Mouse (Mus musculus): ENCODE data around the gene Dnah1. TPM values are rescaled to one million over a fixed set of nuclear protein-coding genes. Genes with fewer than 3 reads are reported as not detected.

Gene Dnah1
- polyA plus RNA-seq, 1 experiment = 2.3 TPM

- no peak for DNase-seq (ENCODE audit: low spot score)
Measured at GRCm38 (mm10) chr14:31233996-31234591, 89.6 kb downstream of the Dnah1 start.

GRCm38 (mm10) chr14:31233070-31233995, 90.4 kb downstream of the Dnah1 start:
- DNase-seq (ENCODE audit: low spot score) = no peak

GRCm38 (mm10) chr14:31232404-31233069, 91.2 kb downstream of the Dnah1 start:
- DNase-seq (ENCODE audit: low spot score) = no peak

GRCm38 (mm10) chr14:31230442-31230841, 93.3 kb downstream of the Dnah1 start:
- DNase-seq (ENCODE audit: low spot score) = no peak

- DNase-seq (ENCODE audit: low spot score) = no peak
Measured at GRCm38 (mm10) chr14:31228234-31228633, 95.5 kb downstream of the Dnah1 start.

GRCm38 (mm10) chr14:31226978-31227377, 96.7 kb downstream of the Dnah1 start:
- DNase-seq (ENCODE audit: low spot score) = no peak

- DNase-seq (ENCODE audit: low spot score) = no peak
Measured at GRCm38 (mm10) chr14:31217666-31218065, 106.0 kb downstream of the Dnah1 start, which contains the start of gene Sema3g. Gene Sema3g (plus strand): TSS chr14:31217860.

GRCm38 (mm10) chr14:31216846-31217245, 106.8 kb downstream of the Dnah1 start, which contains the start of gene Nisch:
Gene Nisch (minus strand): TSS chr14:31216946.
- DNase-seq (ENCODE audit: low spot score) = no peak

GRCm38 (mm10) chr14:31215157-31216002, 108.3 kb downstream of the Dnah1 start:
- DNase-seq (ENCODE audit: low spot score) = no peak

GRCm38 (mm10) chr14:31214684-31215083, 109.0 kb downstream of the Dnah1 start:
- no peak for DNase-seq (ENCODE audit: low spot score)

GRCm38 (mm10) chr14:31213868-31214267, 109.8 kb downstream of the Dnah1 start:
- no peak for DNase-seq (ENCODE audit: low spot score)

- no peak for DNase-seq (ENCODE audit: low spot score)
Measured at GRCm38 (mm10) chr14:31212499-31212898, 111.2 kb downstream of the Dnah1 start.

GRCm38 (mm10) chr14:31211854-31212253, 111.8 kb downstream of the Dnah1 start:
- no peak for DNase-seq (ENCODE audit: low spot score)

Other genes starting within 250 kb of the Dnah1 start
- 28.1 and 42.8 TPM in 2 replicates for gene Smim4, start 194.9 kb downstream of the Dnah1 start, polyA plus RNA-seq (2012; rRNA removed)
- gene Nt5dc2, start 192.8 kb downstream of the Dnah1 start, polyA plus RNA-seq (2012; rRNA removed) = 8.0 and 8.1 TPM in 2 replicates
- 85.3 and 90.2 TPM in 2 replicates for gene Stab1, start 155.3 kb downstream of the Dnah1 start, polyA plus RNA-seq (2012; rRNA removed)
- 3.0 and 3.5 TPM in 2 replicates for gene Tnnc1, start 115.6 kb downstream of the Dnah1 start, polyA plus RNA-seq (2012; rRNA removed)
- gene Nisch, start 107.0 kb downstream of the Dnah1 start, polyA plus RNA-seq (2012; rRNA removed) = 211 and 293 TPM in 2 replicates
- 3.6 and 5.9 TPM in 2 replicates for gene Sema3g, start 106.0 kb downstream of the Dnah1 start, polyA plus RNA-seq (2012; rRNA removed)
- 8.9 and 9.0 TPM in 2 replicates for gene Phf7, start 72.6 kb downstream of the Dnah1 start, polyA plus RNA-seq (2012; rRNA removed)
- gene Bap1, start 72.4 kb downstream of the Dnah1 start, polyA plus RNA-seq (2012; rRNA removed) = 41.8 and 43.2 TPM in 2 replicates
- 29.0 and 34.9 TPM in 2 replicates for gene Capn7, start 12.7 kb upstream of the Dnah1 start, polyA plus RNA-seq (2012; rRNA removed)
- gene Sh3bp5, start 112.2 kb upstream of the Dnah1 start, polyA plus RNA-seq (2012; rRNA removed) = 36.1 and 37.0 TPM in 2 replicates
- gene Eaf1, start 170.5 kb upstream of the Dnah1 start, polyA plus RNA-seq (2012; rRNA removed) = 19.7 and 21.5 TPM in 2 replicates
- 15.0 and 16.8 TPM in 2 replicates for gene Mettl6, start 171.1 kb upstream of the Dnah1 start, polyA plus RNA-seq (2012; rRNA removed)